Mouse (Mus musculus) limb, embryonic 10.5 days (tissue): ENCODE measurements at regions not wholly inside any gene's neighbourhood (a gene's known extent, or its start where the extent isn't known, plus 50 kb on each side); places are given as distances from the start of the nearest gene placed in this dataset.

Experiments
- DNase-seq: peaks from one replicate; pipeline ENCODE4 v3.0.0-alpha.2; 2017; ENCODE audit warnings: low spot score
- H3K27ac ChIP-seq: fragments of 300-500 bp; sonication (generic); 2 replicates; pipeline ENCODE4 v1.5.1; 2016; ENCODE audit warnings: mild to moderate bottlenecking
- H3K27me3 ChIP-seq: fragments of 300-500 bp; sonication (generic); 2 replicates; pipeline ENCODE4 v1.6.1; 2016; ENCODE audit warnings: low read depth, mild to moderate bottlenecking; ENCODE audit not compliant: poor library complexity, severe bottlenecking
- H3K36me3 ChIP-seq: fragments of 300-500 bp; sonication (generic); 2 replicates; pipeline ENCODE4 v1.6.1; 2016; ENCODE audit warnings: mild to moderate bottlenecking, moderate library complexity
- H3K4me1 ChIP-seq: fragments of 300-500 bp; sonication (generic); 2 replicates; pipeline ENCODE4 v1.6.1; 2016
- H3K4me3 ChIP-seq: fragments of 300-500 bp; sonication (generic); 2 replicates; pipeline ENCODE4 v1.5.1; 2016; ENCODE audit warnings: mild to moderate bottlenecking, moderate library complexity
- H3K9me3 ChIP-seq: fragments of 300-500 bp; sonication (generic); replicated peaks from 2 replicates; pipeline ENCODE4 v1.6.1; 2016; ENCODE audit warnings: mild to moderate bottlenecking
- WGBS: fragments of 180-500 bp; shearing (Covaris S2); methylation state at CpG from one replicate; pipeline ENCODE4 v1.1.7; 2016; 5-methylcytosine and 5-hydroxymethylcytosine counted together

DNA sequence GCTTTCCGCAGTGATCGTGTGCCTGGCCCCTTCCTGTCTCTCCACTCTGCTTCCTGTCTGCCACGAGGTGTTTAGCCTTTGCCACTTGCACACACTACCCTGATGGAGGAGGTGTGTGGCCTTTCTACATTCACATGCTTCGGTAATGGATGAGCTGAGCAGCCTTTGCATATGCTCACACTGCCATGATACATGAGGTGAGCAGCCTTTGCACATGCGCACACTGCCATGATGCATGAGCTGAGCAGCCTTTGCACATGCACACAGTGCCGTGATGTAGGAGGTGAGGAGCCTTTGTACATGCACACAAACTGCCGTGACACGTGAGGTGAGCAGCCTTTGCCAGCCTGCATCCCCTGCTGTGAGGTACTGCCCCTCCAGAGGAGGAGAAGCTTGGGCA is 58.3 kb downstream of the Erv3 start:
- WGBS = 83% methylated on average over 8 of the region's 8 CpGs

DNA sequence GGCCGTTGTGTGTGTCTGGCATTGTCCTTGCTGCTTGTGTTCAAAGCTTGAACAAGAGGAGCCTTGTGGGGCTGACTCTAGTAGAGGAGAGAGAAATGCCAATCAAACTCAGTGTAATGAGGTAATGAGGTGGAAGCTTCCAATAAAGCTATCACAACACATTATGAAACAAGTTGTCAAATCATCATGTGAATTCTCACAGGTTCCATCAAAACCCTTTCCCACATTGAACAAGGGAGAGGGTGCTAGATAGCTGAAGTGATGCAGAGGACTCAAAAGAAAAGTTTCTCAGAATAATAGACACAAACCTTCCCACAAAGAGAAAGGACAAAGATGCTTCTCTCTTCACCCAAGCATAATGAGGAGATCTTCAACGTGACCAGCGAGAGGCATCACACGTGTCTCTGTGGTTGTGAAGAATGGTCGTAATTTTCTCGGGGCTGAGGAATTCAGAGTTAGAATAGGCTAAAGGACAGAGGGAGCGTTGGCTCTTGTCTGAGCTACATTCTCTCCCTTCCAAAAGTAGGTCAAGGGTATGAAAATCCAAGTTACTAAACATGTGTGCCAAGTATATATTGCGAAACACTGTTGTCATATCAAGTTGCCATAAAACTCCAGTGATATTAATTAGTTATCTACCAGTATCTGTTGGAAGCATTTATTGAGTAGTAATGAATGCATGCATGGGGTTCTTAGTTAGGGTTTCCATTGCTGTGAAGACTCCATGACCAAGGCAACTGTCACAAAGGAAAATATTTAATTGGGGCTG is 59.2 kb downstream of the Erv3 start:
- H3K9me3 ChIP-seq = no peaks in the 10 kb centered on the region
- no peak for DNase-seq
- H3K36me3 ChIP-seq = no peaks in the 10 kb centered on the region
- WGBS = 95% methylated on average over 8 of the region's 8 CpGs
- H3K27me3 ChIP-seq = no peaks in the 10 kb centered on the region
- H3K4me3 ChIP-seq = no peak overlapping the region
- H3K27ac ChIP-seq = no peak overlapping the region
- 0 out of 2 replicates have a peak, but pooled peaks cover 3% of the 10 kb centered on the region for H3K4me1 ChIP-seq

More for the DNA sequence above, 58.3 kb downstream of the Erv3 start:
- no peaks in the 10 kb centered on the region for H3K36me3 ChIP-seq
- no peak overlapping the region for H3K27ac ChIP-seq
- no peak for DNase-seq
- H3K4me1 ChIP-seq = 0 out of 2 replicates have a peak, but pooled peaks cover 3% of the 10 kb centered on the region
- H3K4me3 ChIP-seq = no peak overlapping the region
- no peaks in the 10 kb centered on the region for H3K27me3 ChIP-seq
- no peaks in the 10 kb centered on the region for H3K9me3 ChIP-seq

DNA sequence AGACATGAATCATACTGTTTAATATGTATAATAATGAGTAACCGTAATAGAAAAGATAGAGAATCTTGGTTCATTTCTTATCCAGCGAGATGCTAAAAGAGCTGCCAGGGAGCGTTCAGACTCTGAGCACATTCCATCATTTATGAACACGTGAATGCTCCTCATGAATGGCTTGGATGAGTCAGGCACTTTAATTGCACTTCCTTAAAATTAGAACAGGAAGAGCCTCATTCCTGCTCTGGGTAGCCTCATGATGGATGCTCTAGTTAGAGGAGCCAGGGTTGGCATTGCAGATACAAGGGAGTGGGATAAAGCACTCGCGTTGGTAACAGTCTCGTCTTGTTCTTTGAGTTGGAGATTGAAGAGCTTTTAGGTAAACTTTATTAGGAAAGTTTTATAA is 60.1 kb downstream of the Erv3 start:
- Histone ChIP-seq H3K4me3 (no peak overlapping the region), H3K36me3 (no peaks in the 10 kb centered on the region), H3K27ac (no peak overlapping the region), H3K9me3 (no peaks in the 10 kb centered on the region), H3K27me3 (no peaks in the 10 kb centered on the region), H3K4me1 (0 out of 2 replicates have a peak, but pooled peaks cover 3% of the 10 kb centered on the region)
- no peak for DNase-seq
- WGBS = 89% methylated on average over 7 of the region's 7 CpGs

DNA sequence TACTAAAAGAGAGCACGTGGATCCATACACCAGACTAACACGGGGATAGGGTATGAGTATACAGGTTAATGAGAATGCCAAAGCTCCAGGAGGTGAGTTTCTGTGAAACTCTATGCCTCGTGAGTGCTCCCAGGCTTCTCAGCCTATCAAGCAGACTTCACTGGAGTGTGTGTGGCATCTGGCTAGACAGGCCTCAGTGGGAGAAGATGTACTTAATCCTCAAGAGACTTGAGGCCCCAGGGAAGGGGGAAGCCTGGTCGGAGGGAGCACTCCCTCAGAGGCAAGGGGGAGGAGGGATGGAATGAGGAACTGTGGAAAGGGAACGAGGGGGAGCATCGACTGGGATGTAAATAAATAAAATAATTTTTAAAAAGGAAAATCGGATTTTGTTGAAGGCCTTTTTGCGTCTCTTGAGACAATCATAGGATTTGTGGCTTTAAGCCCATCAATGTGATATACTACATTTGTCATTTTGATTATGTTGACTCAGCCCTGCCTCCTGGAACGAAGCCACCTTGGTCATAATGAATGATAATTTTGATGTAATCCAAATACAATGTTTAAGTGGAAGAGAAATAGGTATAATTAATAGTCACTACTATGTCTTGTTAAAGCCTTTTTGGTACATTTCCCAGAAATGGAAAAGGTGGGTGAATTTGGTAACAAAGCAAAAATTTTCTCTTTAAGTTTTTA is 62.4 kb downstream of the Erv3 start:
- Histone ChIP-seq H3K27ac (no peak overlapping the region), H3K36me3 (no peaks in the 10 kb centered on the region), H3K4me3 (no peak overlapping the region), H3K9me3 (no peaks in the 10 kb centered on the region), H3K27me3 (no peaks in the 10 kb centered on the region), H3K4me1 (0 out of 2 replicates have a peak, but pooled peaks cover 3% of the 10 kb centered on the region)
- DNase-seq = no peak
- 80% methylated on average over 9 of the region's 9 CpGs for WGBS

DNA sequence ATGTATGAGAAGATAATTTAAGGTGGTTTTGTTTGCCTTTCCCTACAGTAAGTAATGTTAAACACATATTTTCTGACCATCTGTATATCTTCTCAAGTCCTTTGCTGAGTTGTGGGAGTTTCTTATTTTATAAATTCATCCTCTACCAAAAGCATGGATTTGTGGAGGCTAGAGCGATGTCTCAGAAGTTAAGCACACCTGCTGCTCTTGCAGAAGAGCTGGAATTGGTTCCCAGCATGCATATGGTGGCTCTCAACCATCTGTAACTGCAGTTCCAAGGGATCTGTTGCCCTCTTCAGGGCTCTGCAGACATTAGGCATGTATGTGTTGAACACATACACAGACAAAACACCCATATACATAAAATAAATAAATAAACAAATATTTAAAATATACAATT is 84.2 kb downstream of the Erv3 start:
- no peak overlapping the region for H3K4me3 ChIP-seq
- 97% methylated on average over 1 of the region's 1 CpGs for WGBS
- 0 out of 2 replicates have a peak, but pooled peaks cover 3% of the 10 kb centered on the region for H3K4me1 ChIP-seq
- H3K27me3 ChIP-seq = no peaks in the 10 kb centered on the region
- no peak for DNase-seq
- H3K9me3 ChIP-seq = no peaks in the 10 kb centered on the region
- no peaks in the 10 kb centered on the region for H3K36me3 ChIP-seq
- H3K27ac ChIP-seq = no peak overlapping the region

DNA sequence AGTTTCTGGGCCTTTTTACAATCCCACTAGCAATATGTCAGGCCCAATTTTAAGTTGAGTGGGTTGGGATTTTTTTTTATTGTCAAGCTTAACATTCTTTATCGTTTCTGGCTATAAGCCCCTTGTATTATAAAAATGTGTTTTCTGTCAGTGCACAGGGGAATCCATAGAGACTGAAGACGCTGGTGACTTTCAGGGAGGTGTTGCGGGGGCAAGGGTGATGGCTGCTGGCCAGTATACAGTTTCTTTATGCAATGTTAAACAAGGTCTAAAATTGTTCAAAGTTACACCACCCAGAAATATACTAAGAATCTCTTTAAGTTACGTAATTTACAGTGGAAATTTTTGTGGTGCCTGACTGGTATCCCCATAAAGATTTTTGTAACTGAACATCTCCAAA is 85.9 kb downstream of the Erv3 start:
- Histone ChIP-seq H3K36me3 (no peaks in the 10 kb centered on the region), H3K27ac (no peak overlapping the region), H3K27me3 (no peaks in the 10 kb centered on the region), H3K4me3 (no peak overlapping the region), H3K4me1 (0 out of 2 replicates have a peak, but pooled peaks cover 3% of the 10 kb centered on the region), H3K9me3 (no peaks in the 10 kb centered on the region)
- 88% methylated on average over 4 of the region's 4 CpGs for WGBS
- no peak for DNase-seq

DNA sequence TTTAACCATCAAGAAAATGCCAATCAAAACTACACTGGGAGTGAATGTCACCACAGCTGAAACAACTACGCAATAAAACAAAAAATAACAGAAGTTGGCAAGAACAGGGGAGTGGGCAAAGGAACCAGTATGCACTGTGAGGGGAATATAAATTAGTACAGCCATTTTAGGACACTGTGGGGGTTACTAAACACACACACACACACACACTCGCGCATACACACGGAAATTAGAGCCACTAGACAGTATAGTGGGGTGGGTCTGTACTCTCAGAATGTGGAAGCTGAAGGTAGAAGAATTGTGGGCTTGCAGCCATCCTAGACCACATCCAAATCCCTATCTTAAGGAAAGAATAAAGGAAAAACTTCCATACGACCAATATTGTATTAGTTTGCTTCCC is 87.4 kb downstream of the Erv3 start:
- H3K36me3 ChIP-seq = no peaks in the 10 kb centered on the region
- H3K27ac ChIP-seq = no peak overlapping the region
- WGBS = 90% methylated on average over 5 of the region's 5 CpGs
- 0 out of 2 replicates have a peak, but pooled peaks cover 3% of the 10 kb centered on the region for H3K4me1 ChIP-seq
- no peak for DNase-seq
- H3K27me3 ChIP-seq = no peaks in the 10 kb centered on the region
- no peaks in the 10 kb centered on the region for H3K9me3 ChIP-seq
- H3K4me3 ChIP-seq = no peak overlapping the region

DNA sequence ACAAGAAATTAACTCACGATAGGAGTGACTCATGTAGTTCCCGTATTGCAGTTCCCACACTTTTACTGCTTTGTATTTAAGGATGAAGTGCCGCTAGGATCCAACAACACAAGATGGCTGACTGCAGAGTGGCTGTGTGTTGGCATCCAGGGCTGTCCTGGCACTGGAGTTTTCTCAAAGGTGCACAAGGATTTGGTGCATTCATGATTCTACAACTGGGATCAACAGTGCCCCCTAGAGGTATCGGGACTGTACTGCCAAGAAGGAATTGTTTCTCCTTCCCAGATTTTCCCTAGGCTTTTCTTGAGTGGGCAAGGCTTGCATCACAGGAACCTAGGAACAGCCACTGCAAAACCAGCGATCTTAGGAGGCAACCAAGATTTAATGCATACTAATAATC is 88.7 kb downstream of the Erv3 start:
- Histone ChIP-seq H3K9me3 (no peaks in the 10 kb centered on the region), H3K4me3 (no peak overlapping the region), H3K4me1 (peaks cover 5% of the 10 kb centered on the region; the same call in 1 of the 2 replicates), H3K36me3 (no peaks in the 10 kb centered on the region), H3K27me3 (no peaks in the 10 kb centered on the region), H3K27ac (no peak overlapping the region)
- 58% methylated on average over 5 of the region's 5 CpGs for WGBS
- peak; percentile 48 for DNase-seq

DNA sequence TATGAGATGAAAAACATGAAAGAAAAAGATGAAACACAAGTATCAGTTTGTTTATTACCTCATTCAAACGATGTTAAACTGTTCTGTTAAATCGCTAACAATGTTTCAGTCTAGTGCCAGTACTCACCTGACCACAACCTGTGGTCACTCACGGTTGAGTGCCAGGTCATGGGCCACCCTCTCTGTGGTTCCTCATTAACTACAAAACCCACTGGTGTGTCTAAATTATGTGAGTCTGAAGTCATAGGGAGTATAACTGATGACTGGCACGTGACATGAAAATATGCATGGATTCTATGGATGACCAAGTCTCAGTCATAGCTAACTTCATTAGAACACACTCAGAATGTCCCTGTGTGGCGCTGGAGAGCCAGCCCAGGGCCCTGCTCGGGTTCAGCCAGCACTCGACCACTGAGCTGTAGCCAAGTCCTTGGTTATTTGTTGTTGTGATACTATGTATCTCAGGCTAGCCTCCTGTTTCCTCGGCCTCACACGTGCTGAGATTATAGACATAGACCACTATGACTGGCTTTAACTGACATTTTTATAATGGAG is 89.8 kb downstream of the Erv3 start:
- Histone ChIP-seq H3K27me3 (no peaks in the 10 kb centered on the region), H3K4me3 (no peak overlapping the region), H3K9me3 (no peaks in the 10 kb centered on the region), H3K36me3 (no peaks in the 10 kb centered on the region), H3K27ac (no peak overlapping the region), H3K4me1 (peaks cover 12% of the 10 kb centered on the region)
- no peak for DNase-seq
- 85% methylated on average over 9 of the region's 9 CpGs for WGBS

DNA sequence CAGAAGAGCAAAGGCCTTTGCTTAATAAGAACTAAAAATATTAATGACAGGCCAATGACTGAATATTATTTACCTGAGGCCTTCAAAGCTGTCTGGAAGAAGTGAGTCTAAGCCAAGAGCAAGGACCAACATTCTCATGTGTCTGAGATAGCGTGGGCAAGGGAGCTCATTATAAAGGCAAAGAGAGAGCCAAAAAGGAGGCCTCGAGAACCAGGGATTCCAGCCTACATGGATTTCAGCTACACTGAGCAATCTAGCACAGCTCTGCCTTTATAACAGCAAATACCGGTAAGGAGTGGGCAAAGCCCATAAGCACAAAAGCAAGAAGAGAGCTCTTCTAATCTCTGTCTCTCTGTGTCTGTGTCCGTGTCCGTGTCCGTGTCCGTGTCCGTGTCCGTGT is 93.0 kb downstream of the Erv3 start:
- Histone ChIP-seq H3K9me3 (no peaks in the 10 kb centered on the region), H3K27me3 (no peaks in the 10 kb centered on the region), H3K36me3 (no peaks in the 10 kb centered on the region), H3K4me1 (peaks cover 12% of the 10 kb centered on the region), H3K4me3 (no peak overlapping the region), H3K27ac (no peak overlapping the region)
- WGBS = 95% methylated on average over 9 of the region's 9 CpGs
- no peak for DNase-seq

DNA sequence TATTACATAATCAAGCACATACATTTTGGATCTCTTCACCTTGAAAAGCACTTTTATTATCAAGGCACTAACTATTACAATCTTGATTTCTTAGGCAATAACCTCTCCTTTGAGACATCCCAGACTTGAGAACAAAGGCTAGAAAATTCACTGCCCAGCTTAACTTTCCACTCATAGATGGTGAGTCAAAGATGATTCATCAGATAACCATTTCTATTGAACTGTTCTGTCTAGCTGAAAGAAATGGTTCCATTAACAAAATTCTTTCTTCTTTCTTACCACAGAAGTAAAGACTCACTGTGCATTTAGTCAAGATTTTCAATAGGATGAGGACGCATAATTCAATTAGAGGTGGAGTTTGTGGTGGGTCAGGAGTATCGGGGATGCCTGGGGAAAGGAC is 98.0 kb downstream of the Erv3 start:
- DNase-seq = no peak
- H3K9me3 ChIP-seq = no peaks in the 10 kb centered on the region
- no peak overlapping the region for H3K27ac ChIP-seq
- H3K36me3 ChIP-seq = no peaks in the 10 kb centered on the region
- H3K4me1 ChIP-seq = peaks cover 8% of the 10 kb centered on the region
- no peak overlapping the region for H3K4me3 ChIP-seq
- 83% methylated on average over 2 of the region's 2 CpGs for WGBS
- no peaks in the 10 kb centered on the region for H3K27me3 ChIP-seq

DNA sequence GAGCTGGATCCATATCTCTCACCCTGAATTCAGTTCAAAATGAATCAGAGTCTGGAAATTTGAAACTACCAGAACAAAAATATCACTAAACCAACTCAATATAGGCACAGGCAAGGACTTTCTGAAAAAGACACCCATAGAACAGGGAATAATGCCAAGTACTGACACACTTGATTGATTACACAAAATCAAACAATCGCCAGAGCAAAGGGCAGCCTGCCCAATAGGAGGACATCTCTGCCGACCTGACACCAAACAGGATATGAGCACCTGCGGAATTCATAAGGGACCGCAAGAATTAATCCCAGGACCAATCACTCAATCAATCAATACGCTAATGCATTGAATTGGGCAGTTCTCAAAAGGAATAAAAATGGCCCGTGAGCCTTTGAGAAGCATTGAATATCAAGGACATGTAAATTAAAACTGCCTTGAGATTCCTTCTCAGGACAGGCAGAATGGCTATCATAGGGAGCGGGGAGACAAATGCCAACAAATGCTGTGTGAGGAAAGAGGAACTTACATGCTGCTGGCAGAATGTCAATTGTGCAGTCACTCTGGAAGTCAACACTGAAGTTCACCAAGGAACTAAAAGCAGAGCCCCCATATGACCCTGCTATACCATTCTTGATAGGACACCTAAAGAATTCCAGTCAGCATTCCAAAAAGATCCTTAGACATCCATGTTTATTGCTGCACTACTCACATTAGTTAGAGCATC is 102.2 kb downstream of the Erv3 start:
- Histone ChIP-seq H3K9me3 (no peaks in the 10 kb centered on the region), H3K27ac (no peak overlapping the region), H3K36me3 (no peaks in the 10 kb centered on the region), H3K4me3 (no peak overlapping the region), H3K4me1 (no peaks in the 10 kb centered on the region), H3K27me3 (no peaks in the 10 kb centered on the region)
- DNase-seq = no peak
- 84% methylated on average over 7 of the region's 7 CpGs for WGBS

DNA sequence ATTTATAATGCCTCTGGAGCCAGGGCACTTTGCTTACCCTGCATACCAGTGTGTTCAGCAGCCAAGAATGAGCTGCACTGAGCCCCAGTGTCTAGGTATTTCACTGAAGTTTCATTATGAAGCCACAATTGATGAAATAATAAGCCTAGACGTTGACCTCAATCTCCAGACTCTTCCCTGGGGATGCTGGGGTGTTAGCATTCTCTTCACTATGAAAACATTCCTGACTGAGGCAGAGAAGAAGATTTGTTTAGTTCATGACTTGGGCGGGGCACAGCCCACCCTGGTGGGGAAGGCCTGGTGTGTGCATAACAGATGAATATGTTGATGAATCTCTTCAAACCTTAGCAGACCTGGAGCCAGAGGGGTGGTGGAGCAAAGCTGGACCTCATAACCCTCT is 104.4 kb downstream of the Erv3 start:
- 73% methylated on average over 2 of the region's 2 CpGs for WGBS
- H3K4me3 ChIP-seq = no peak overlapping the region

More for the DNA sequence above, 104.4 kb downstream of the Erv3 start:
- H3K27ac ChIP-seq = no peak overlapping the region
- H3K36me3 ChIP-seq = no peaks in the 10 kb centered on the region
- H3K9me3 ChIP-seq = no peaks in the 10 kb centered on the region
- DNase-seq = no peak
- no peaks in the 10 kb centered on the region for H3K27me3 ChIP-seq
- no peaks in the 10 kb centered on the region for H3K4me1 ChIP-seq
